Mouse (Mus musculus): ENCODE measurements around the gene Senp5.

GRCm38 (mm10) chr16:31926547-31927182 is 76.4 kb downstream of the Senp5 start:
- TF ChIP-seq CTCF (IDR thresholded peaks at IDR 0.05; ENCODE audit: insufficient read depth, low read depth, low read length) (no peak), POLR2A (IDR thresholded peaks at IDR 0.05; ENCODE audit: insufficient read depth, low read depth, low read length) (no peak)
